In the genomic region with DNA sequence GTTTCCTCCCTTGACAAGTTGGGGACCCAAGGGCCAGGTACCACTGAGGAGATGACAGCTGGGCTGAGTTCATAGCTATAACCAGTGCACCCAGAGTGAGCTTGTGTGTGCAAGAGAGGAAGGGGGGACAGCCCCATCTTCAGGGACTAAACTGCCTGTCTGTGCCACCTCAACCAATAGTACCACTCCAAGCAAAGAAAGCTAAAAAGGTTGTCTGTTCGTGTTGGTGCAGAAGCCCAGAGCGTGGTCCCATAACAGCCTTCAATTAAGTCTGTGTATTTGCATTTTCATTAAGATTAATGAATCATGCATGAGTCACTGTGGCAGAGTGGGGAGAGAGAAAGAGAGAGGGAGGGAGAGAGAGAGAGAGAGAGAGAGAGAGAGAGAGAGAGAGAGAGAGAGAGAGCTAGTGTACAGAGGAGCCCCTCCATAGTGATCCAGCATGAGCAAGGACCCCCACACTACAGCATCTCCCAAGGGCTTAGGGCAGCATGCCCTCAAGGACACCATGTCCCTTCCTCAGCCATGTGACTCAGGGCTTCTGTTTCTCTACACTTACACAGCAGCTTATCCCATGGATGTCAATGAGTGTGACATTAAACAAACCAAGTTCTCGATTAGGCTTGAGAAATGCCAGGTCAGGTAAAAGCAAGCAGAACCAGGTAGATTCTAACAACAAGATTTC, we compare ENCODE assay signal across 17 mouse cellular contexts. TPM values are rescaled to one million over a fixed set of nuclear protein-coding genes. Genes with fewer than 3 reads are reported as not detected.
DNase-seq lines count a peak whose midpoint lies in the region; ATAC-seq lines count a peak whose summit lies in the region.
"Had no signal": no experiment of that assay in that cellular context is flagged by ENCODE, and none has a peak within 500 bp of the region (broad histone marks: within the 10 kb centered on the region; RNA-seq: fewer than 3 reads in every experiment).

No protein-coding gene starts in this region.

- no peaks in the 10 kb centered on the region for H3K9me3 ChIP-seq in neural tube, embryonic 13.5 days
- no peaks in the 10 kb centered on the region for H3K9me3 ChIP-seq in forebrain, embryonic 15.5 days
- no peaks in the 10 kb centered on the region for H3K9me3 ChIP-seq in intestine, embryonic 15.5 days
- H3K9me3 ChIP-seq: embryonic facial prominence, embryonic 12.5 days; heart, embryonic 13.5 days; limb, embryonic 12.5 days; liver, embryonic 15.5 days had no signal

- 58% methylated on average over 3 of the region's 3 CpGs for WGBS in neural tube, embryonic 13.5 days
- 37% methylated on average over 3 of the region's 3 CpGs for WGBS in forebrain, embryonic 15.5 days
- WGBS in intestine, embryonic 15.5 days, result 60% methylated on average over 3 of the region's 3 CpGs

- no peak for DNase-seq in neural tube, embryonic 10.5 days (ENCODE audit: extremely low spot score, low spot score)
- no peak for DNase-seq in adrenal gland, postnatal 25 days
- DNase-seq in kidney, postnatal 36 days, result no peak
- DNase-seq: cerebellum, adult 11 months; gastrocnemius, postnatal 25 days; kidney, adult 8-10 months; kidney, postnatal 4 days; lung, postnatal 14 days; thymus, postnatal 14 days had no signal

- H3K4me3 ChIP-seq in neural tube, embryonic 13.5 days, result no peak overlapping the region
- H3K4me3 ChIP-seq in forebrain, embryonic 15.5 days, result no peak overlapping the region
- H3K4me3 ChIP-seq in intestine, embryonic 15.5 days (replicated peaks), result no peak overlapping the region
- H3K4me3 ChIP-seq: embryonic facial prominence, embryonic 12.5 days; heart, embryonic 13.5 days; limb, embryonic 12.5 days; liver, embryonic 15.5 days had no signal

- H3K36me3 ChIP-seq in neural tube, embryonic 13.5 days, result no peaks in the 10 kb centered on the region
- H3K36me3 ChIP-seq in forebrain, embryonic 15.5 days, result no peaks in the 10 kb centered on the region
- H3K36me3 ChIP-seq in intestine, embryonic 15.5 days, result no peaks in the 10 kb centered on the region
- H3K36me3 ChIP-seq: embryonic facial prominence, embryonic 12.5 days; heart, embryonic 13.5 days; limb, embryonic 12.5 days; liver, embryonic 15.5 days had no signal

- H3K4me1 ChIP-seq in neural tube, embryonic 13.5 days (replicated peaks), result peaks cover 50% of the 10 kb centered on the region
- H3K4me1 ChIP-seq in forebrain, embryonic 15.5 days, result peaks cover 42% of the 10 kb centered on the region
- H3K4me1 ChIP-seq in intestine, embryonic 15.5 days (replicated peaks), result no peaks in the 10 kb centered on the region
- H3K4me1 ChIP-seq: embryonic facial prominence, embryonic 12.5 days; liver, embryonic 15.5 days had no signal

- H3K27ac ChIP-seq in neural tube, embryonic 13.5 days (replicated peaks), result peak overlapping the region; percentile 68
- H3K27ac ChIP-seq in forebrain, embryonic 15.5 days (replicated peaks), result peak overlapping the region; percentile 55
- H3K27ac ChIP-seq in intestine, embryonic 15.5 days, result no peak overlapping the region
- H3K27ac ChIP-seq: embryonic facial prominence, embryonic 12.5 days; heart, embryonic 13.5 days; limb, embryonic 12.5 days; liver, embryonic 15.5 days had no signal

- no peak overlapping the region for H3K9ac ChIP-seq in neural tube, embryonic 13.5 days
- no peak overlapping the region for H3K9ac ChIP-seq in forebrain, embryonic 15.5 days (replicated peaks)
- H3K9ac ChIP-seq in intestine, embryonic 15.5 days, result no peak overlapping the region
- H3K9ac ChIP-seq: embryonic facial prominence, embryonic 12.5 days; heart, embryonic 13.5 days; limb, embryonic 12.5 days; liver, embryonic 15.5 days had no signal

- 0 out of 2 replicates have a peak, but pooled peaks have one; percentile 9 for ATAC-seq in neural tube, embryonic 13.5 days (ENCODE audit: low read depth)
- ATAC-seq in forebrain, embryonic 15.5 days (replicated peaks), result peak; percentile 57
- ATAC-seq in inflammation-experienced regulatory T-cells, adult 6 months, result peak; percentile 52
- no peak; the same call in 1 of the 2 replicates for ATAC-seq in intestine, embryonic 15.5 days

- no peaks in the 10 kb centered on the region for H3K27me3 ChIP-seq in neural tube, embryonic 13.5 days
- H3K27me3 ChIP-seq in forebrain, embryonic 15.5 days, result no peaks in the 10 kb centered on the region
- no peaks in the 10 kb centered on the region for H3K27me3 ChIP-seq in intestine, embryonic 15.5 days (replicated peaks)
- H3K27me3 ChIP-seq: embryonic facial prominence, embryonic 12.5 days; heart, embryonic 13.5 days; limb, embryonic 12.5 days; liver, embryonic 15.5 days had no signal

- no peak overlapping the region for H3K4me2 ChIP-seq in neural tube, embryonic 13.5 days
- H3K4me2 ChIP-seq in forebrain, embryonic 15.5 days (replicated peaks), result no peak overlapping the region
- no peak overlapping the region for H3K4me2 ChIP-seq in intestine, embryonic 15.5 days (replicated peaks)
- H3K4me2 ChIP-seq: embryonic facial prominence, embryonic 12.5 days; heart, embryonic 13.5 days; limb, embryonic 12.5 days; liver, embryonic 15.5 days had no signal

RNA-seq across cellular contexts. Expression of gene Sik1, which starts 41.5 kb away (rescaled TPM):
- polyA plus RNA-seq in neural tube, embryonic 13.5 days (2015; fragmentation: Nextera tagmentation; extraction: Ambion mirVana), result 17.0 and 20.1 TPM in 2 replicates
- polyA plus RNA-seq in forebrain, embryonic 15.5 days (2015; fragmentation: Nextera tagmentation; extraction: Ambion mirVana), result 17.3 and 24.5 TPM in 2 replicates
- polyA plus RNA-seq in inflammation-experienced regulatory T-cells, adult 6 months (2017; shearing (Covaris generic)), result 1 to 10 TPM; 2.5 to 3.8 (median 2.7) TPM
- total RNA-seq in adrenal gland, postnatal 25 days (2021), result 16.0 and 28.2 TPM in 2 replicates
- polyA plus RNA-seq in intestine, embryonic 15.5 days (2015; fragmentation: Nextera tagmentation; extraction: Ambion mirVana), result 8.8 and 9.2 TPM in 2 replicates
